Mouse (Mus musculus): ENCODE data around the gene Gm3411.
"Not testable (repeated sequence)": the region's sequence is repeated elsewhere in the genome, so short reads cannot be mapped to it uniquely, and the experiment has no call there.

Gene Gm3411

GRCm38 (mm10) chr14:6286931-6287715 is at the start of gene Gm3411:
Gene Gm3411, minus strand, starts transcription at chr14:6287250.
- not testable (repeated sequence) for DNase-seq (ENCODE audit: low spot score)

- not testable (repeated sequence) for DNase-seq (ENCODE audit: low spot score)
Observed at GRCm38 (mm10) chr14:6304743-6305142, 17.7 kb upstream of the Gm3411 start, which contains the start of gene Gm21103. Gene Gm21103, minus strand, starts transcription at chr14:6304843.

DNA sequence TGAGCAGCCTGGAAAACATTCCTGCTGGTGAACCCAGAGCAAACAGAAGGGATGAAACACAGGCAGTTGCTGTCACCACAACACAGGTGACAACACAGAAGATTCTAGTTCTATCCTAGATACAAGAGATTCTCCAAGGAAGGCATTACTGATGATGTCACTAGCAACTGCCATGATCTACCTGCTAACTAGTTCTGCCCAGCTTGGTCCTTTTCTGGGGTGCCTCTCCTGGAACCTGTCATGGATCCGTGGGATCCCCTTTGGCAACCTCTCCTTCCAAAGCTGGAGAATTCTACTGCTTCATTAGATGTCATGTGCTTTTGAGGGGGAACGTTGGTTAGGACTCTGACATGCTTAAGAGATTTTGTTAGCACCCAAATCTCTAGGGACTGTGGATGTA is 67.9 kb downstream of the Gm3411 start, which contains the start of gene Gm21560:
Gene Gm21560, minus strand, starts transcription at position 101 of the 400 bp plus-strand sequence.
- DNase-seq (ENCODE audit: low spot score) = not testable (repeated sequence)
